Mouse (Mus musculus): ENCODE measurements around the gene Frmd4a.

- TF ChIP-seq CTCF (IDR thresholded peaks at IDR 0.05; ENCODE audit: extremely low read depth, insufficient read length, insufficient replicate concordance, low read depth, low read length) (no peak), POLR2A (IDR thresholded peaks at IDR 0.05; ENCODE audit: low read depth, low read length) (no peak)
Measured at GRCm38 (mm10) chr2:4400771-4401596, 383.5 kb downstream of the Frmd4a start.
